Mouse (Mus musculus) ovary, postnatal 36 days (tissue): ENCODE measurements around the gene Mdc1.

Source experiments
- DNase-seq: peaks from one replicate; pipeline ENCODE4 v3.0.0; 2022; ENCODE audit warnings: low spot score, mixed read lengths

Gene Mdc1

DNA sequence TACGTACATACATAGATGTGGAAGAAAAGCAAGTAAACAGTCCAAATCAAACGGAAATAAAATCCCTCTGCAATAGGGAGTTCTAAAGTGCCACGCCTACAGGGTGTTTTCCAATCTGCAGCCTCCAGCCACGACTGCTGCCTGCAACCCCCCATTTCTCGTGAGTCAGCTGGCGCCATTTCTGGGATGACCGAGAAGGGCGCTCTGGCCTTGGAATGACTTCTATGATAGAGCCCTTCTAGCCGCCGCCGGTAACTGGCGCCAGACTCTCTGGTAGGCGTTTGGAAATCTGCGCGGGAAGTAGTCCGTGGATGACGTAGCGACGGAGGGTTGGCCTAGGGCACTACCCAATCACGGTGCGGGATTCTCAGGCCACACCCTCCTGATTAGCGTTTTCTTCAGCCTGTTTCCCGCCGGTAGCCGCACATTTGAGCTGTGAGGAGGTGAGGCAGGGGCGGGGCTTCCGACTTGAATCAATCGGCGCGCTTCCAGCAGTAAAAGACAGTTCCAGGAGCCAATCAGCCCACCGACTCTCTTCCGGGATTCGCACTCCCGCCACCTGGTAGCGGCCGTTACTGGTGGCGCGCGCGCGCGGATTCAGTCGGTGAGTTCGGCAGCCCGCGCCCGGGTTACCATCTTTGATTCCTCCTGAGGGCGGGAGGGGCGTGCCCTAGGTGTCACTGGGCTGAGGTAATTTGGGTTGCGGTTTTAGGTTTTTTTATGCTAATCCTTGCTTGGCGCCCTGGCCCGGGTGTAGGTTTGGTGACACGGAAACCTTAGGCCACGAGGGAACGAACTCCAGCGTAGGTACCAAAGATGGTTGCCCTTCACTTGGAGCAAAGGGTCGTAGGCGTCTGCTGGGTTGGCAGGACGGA lies at the start of gene Mdc1:
TSS of gene Mdc1 (plus strand) at position 440 of the 875 bp plus-strand sequence.
- DNase-seq: peak; percentile 98

DNA sequence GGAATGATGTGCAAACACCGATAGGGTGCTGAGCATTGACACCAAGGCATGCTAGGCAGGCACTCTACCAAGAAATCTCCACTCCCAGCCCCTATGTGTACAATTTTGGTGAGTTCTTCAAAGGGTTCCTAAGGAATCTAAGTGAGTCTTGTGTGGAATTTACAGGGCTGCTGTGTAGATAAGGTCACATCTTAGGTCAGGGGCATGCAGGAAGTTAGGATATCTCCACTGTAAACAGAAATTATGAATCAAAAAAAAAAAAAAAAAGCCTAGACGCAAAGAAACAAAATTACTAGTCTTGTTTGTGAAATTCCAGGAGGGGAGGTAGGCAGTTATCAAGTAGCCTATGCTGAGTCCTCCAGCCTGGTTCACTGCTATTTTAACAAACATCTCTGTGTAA lies 48.5 kb upstream of the Mdc1 start:
- DNase-seq: no peak

DNA sequence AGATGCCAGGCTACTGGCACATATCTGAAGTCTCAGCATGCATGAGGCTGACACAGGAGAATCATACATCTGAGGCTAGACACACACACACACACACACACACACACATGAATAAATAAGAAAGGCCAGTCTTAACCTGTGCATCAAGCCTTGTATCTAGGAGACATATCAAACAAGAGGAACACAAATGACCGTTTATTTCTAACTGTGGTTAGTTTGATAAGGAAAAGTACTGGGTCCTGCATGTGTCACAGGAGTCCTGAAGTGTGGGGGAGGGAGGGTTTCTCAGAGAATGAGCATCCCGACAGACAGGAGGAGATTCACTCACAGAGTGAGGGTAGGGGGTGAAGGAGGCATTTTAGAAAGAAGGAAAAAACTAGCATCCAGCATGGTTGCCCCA lies 46.2 kb upstream of the Mdc1 start:
- no peak for DNase-seq

DNA sequence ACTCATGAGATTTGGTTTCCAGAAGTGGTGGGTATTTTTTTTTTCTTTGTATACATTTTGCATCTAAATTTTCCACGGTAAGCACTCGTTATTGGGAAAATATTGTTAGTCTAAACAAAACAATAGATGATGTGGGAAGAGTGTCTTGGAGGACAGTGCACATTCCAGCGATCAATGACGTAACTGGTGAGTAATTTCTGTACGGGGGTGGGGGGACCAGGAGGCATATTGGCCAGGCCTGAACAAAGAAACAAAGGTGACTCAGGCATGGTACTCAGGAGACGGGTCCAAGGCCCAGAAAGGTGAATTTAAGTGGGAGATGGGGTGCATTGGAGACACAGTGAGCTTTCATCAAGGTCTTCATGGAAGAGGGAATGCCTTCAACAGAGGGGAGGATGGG lies 45.7 kb upstream of the Mdc1 start:
- no peak for DNase-seq

DNA sequence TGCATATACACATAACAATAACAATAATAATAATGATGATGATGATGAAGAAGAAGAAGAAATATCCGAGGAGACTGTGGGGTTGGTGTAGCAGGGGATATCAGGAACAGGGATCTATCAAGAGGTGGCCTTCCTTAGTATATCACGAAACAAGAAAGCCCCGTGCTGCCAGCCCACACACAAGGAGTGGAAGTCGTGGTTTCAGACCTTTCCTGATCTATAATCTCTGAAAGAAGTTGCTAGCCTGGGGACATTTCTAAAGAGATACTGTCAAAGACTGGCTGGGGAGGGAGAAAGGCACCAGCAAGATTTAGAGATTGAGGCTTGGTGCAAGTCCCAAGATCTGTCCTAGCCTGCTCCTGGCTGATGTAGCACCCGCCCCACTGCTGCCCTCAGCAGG lies 44.5 kb upstream of the Mdc1 start:
- no peak for DNase-seq

DNA sequence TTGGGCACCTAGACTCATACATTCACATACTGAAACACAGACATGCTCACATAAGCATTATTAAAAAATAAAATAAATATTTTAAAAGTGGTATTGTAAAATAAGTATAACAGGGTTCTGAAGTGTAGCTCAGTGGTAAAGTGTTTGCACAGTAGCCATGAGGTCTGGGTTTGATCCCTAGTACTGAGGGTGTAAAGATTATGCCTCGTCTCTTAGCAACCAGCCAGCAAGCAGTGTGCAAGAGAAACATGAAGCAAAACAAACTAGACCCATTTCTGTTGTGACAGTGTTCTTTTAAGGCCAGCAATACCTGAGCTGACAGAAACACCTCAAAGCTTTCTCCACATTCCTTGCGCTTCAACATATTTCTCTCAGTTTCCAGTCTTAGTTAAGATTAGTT lies 40.4 kb upstream of the Mdc1 start:
- DNase-seq: no peak

DNA sequence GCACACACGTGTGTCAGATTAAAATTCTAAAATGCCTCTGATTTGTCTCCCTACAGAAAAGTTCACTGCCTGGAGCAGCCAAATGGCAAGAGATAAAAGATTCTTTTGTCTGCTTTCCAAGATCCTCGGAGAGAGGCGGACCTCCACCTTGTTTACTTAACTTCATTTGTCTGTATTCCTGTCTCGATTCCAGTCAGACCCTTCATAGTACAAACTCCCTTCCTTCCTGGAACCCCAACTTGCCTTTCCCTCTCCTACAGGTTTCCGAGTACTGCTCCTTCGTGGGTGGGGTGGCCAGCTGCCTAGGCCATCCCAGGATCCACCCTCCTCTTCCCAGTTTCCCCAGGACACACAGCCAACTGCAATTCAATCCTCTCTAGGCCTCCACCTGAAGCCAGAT lies 38.3 kb upstream of the Mdc1 start:
- no peak for DNase-seq

DNA sequence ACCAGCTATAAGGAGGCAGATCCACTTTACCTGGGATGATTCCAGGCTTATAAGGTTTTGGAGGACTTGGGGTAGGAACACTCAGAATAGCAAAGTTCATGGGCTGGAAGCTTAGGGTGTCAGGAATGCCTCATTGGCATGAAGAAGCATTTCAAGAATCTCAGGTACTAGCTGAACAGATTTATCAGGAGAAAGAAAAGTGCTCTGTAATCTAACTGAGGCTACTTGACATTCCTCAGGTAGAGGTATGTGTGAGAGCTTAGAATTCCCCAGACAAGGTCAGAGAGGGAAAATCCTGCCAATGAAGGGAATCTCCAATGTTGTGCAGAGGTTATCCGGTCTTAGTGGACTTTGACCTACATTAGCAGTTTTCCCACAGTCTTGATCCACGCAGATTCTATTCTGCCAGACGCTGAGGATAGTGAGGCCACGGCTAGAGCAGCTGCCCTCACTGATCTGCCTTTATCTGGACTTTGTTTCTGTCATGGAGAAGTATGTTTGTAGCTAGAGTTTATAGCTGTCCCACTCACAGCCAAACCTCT lies 37.4 kb upstream of the Mdc1 start:
- DNase-seq: no peak

DNA sequence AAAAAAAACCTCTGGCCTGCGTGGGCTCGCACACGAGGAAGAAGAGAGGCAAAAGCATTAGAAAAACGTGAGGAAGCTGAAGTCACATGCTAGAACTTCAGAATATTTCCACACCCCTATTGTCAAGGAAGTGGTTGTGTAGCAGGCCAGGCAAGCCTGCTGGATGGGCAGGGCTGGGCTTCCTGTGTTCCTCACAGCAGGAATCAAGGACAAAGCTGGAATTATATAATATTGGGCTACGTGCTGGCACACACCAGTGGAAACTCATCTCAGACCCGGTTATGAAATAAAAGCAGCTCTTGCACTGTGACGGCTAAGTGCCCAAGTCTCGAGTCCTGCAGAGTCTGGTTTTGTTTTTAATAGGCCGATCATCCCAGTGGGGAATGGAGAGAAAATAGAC lies 33.2 kb upstream of the Mdc1 start:
- DNase-seq: no peak

DNA sequence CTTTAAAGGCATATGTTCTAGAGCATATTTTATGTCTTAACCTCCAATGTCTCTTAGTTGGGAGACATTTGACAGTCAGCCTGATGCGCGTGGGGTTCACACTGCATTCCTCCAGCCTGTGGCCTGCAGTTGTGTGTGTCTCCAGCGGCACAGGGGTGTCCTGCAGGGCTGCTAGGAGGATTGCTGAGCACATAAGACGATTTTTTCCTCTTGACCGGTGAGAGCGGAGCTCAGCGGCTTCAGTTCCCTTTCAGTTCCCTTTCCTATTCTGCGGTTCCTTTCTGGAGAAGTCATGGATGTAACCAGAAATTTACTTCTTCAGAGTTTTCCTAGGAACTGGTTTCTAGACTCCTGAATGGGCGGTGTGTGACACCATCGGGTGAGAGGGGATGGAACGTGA lies 31.9 kb upstream of the Mdc1 start:
- DNase-seq: no peak

DNA sequence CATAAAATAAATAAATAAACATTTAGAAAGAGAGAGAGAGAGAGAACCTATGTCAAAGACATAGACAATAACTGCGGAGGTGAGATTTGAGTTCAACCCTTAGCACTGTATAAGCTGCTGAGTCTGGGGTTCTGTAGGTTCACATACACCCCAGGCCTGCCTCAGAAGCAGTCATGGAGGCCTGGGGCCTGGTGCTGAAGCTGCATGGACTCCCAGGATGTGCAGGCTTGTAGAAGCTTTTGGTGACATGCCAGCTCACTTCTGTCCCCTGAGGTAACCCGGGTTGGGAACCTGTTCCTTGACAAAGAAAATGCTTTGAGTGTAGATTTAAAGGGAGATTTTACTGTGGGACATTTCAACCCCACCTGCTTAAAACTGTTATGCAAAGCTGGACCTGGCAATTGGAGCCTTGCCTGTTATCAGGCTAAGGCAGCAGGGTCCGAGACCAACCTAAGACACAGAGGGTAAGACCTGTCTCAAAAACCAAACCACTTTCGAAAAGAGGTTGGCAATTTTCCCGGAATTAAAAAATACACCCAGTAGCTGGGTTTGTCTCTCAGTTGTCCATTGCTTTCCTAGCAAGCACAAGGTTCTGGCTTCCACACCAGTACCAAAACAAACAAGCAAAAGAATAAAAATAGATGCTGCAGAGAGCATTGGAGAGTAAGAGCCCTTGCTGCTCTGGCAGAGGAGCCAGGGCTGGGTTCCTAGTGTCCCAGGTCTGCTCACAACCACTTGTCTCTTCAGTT lies 30.2 kb upstream of the Mdc1 start:
- no peak for DNase-seq

DNA sequence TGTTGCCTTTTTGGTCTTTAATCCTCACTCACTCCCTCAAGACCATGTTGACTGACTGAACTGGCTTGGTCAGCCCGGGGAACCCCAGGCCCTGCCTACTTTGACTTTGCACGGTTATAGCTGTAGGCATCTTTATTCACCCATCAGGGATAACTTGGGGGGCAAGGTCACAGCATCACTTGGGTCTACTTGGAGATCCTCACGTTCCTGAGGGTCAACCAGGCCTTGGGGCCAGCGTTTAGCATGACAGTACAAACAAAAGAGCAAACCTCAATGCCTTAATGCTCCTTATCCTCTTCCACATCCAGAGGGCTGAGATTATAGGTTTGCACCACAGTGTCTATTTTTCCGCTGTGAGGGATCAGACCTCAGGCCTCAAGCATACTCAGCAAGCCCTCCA lies 29.0 kb upstream of the Mdc1 start:
- no peak for DNase-seq

DNA sequence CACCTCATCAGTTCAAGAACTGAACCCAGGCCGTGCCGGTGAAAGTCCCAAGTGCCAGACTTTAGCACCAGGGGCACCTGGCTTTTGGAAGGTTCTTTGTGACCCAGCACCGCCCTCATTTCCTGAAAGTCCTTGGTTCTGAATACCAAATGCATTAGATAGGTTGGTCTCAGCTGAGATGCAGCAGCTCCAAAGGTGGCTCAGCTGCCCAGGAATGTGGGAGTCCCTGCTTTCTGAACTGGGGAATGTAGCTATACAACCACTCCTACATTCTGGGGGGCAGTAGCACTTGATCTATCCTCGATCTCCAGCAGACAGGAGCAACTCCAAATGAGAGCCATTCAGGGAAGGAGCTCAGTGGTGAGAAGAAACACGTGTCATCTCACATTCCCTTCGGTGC lies 28.6 kb upstream of the Mdc1 start:
- no peak for DNase-seq

DNA sequence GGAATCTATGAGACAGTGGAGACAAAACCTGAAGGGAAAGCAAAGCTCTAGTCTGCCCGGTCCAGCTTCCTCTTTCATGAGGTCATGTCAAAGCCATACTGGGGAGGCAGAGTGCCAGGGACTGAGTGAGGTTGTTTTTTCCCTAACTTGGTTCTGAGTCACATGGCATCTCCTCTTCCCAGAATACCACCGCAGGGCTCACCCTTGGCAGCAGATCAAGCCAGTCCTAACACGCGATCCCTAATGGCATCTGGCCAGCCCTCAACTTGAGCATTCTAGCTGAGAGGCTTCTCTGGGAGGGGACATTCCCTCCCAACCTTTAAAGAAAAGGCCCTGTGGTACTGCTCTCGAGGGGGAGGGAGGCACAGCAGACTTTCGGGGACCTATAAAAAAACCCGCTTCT lies 28.1 kb upstream of the Mdc1 start:
- peak; percentile 85 for DNase-seq

DNA sequence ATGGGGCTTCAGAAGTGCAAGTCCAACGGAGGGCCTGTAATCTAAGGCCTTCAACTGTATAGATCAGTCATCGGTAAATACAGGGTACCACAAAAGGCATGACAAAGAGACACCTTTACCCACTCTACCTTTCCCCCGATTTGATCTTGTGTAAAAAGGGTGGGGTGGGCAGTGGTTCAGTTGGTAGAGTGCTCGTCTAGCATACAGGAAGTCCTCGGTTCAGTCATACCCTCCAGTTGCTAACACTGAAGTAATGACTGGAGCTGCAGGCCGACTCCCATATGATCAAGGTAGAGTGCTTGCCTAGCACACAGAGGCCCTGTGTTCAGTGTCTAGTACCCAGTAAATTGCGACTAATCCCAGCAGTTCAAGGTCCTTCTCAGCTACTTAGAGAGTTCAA lies 27.7 kb upstream of the Mdc1 start:
- no peak for DNase-seq

DNA sequence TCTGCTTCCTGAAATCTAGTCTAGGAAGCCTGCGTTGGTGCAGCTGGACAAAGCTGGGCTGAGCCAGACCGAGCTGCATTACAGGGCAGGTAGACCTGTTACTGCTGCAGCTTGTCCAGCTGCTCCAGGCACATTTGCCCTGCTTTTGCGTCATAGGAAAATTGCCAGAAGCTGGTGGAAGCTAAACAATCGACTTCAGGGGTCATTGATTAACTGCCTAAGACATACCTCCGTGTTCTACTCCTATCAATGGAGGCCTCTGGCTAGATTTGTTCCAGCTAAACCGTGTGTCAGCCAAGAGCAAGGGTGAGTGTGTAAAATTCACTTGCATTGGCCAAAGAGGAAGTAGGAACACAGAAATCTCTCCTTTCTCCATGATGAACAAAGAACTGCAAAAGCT lies 26.6 kb upstream of the Mdc1 start:
- DNase-seq: no peak

DNA sequence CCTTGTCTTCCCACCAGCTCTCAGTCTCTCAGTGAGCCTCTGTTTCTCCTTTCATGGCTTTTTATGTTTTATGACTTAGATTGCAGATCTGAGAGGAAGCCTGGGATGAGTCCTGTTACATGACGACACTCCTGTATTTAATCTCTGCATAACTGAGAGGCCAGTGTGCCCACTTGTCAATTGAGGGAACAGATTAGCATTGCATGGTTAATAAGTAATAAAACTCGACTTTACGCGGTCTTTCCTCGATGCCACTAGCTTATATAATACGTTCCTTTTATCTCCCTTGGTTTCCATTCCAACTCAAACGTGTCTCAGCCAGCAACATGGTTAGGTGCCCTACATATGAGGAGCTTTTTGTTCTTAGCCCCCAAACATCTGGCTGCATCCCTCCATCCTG lies 25.5 kb upstream of the Mdc1 start:
- no peak for DNase-seq

DNA sequence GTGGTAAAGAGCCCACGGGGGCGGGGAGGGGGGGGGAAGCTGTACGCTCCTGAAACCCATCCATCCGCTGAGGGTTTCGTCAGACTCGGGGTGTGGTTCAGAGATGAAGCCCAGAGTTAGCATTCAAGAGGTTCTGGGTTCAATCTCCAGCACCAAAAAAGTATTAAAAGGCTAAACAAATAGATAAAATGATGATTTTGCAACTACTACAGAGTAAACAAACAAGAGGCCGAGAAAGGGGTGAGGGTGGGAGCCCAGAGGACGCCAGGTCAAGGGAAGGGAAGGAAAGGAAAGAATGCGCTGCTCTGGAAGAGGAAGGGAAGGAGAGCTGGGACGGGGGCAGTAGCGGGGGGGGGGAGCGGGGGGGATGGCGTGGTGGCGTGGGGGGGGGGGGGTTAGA lies 24.6 kb upstream of the Mdc1 start:
- no peak for DNase-seq

DNA sequence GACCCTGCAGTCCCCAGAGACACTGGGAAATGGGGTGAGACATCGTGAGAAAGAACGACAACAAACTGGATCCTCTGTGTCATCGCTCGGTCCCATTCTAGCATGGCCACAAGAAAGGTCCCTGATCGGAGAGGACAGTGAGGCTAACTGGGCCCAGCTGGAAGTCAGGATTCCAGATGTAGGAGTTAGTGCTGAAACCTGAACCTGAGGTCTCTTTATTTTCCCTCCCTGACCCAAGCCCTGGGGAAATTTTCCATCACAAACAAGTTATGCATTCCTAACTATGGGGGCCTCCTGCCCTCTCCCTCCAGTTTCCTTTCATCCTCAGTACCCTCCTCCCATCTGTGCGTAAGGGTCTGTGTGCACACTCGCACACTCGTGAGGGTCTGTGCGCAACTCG lies 24.1 kb upstream of the Mdc1 start:
- no peak for DNase-seq

DNA sequence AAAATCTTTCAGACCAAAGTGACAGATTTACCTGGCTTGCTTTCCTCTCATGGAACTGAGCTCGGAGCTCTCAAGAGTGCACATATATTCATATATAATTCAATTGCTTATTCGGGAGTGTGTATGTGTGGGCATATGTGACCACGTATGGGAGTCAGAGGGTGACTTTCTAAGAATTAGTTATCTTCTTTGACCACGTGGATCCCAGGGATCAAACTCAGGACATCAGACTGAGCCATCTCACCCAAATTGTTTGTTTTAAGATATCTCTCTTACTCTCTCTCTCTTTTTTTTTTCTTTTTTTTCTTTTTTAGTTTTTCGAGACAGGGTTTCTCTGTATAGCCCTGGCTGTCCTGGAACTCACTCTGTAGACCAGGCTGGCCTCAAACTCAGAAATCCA lies 21.2 kb upstream of the Mdc1 start:
- DNase-seq: no peak

DNA sequence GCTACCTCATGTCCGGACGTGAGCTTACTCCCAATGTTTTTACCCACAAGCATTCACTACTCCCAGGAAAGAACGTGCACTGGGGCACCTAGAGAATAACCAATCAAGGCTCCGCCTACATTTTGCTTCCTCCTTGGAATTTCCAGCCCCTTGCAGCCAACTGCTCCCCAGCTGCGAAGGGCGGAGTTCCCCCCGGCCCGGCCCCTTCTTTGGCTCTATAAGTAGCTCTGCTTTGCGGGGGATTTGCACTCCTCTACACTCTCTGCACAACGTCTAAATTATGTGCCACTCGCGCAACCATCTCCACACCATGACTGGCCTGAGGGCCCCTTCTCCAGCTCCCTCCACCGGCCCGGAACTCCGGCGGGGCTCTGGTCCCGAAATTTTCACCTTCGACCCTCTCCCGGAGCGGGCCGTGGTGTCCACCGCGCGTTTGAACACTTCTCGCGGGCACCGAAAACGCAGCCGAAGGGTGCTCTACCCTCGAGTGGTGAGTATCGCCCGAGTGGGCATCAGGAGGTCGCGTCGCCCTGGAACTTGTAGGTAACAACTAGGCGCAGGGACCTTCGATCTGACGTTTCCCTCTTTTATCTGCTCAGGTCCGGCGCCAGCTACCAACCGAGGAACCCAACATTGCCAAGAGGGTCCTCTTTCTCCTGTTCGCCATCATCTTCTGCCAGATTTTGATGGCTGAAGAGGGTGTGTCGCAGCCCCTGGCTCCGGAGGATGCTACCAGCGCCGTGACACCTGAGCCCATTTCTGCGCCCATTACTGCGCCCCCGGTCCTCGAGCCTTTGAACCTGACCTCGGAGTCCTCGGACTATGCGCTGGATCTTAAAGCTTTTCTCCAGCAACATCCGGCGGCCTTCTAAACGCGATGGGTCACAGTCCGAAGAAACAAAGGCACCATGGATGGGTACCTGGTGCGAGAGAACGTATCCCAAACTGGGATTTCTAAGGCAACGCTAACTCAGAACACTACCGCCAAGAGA lies 19.6 kb upstream of the Mdc1 start, which contains the start of gene Ier3:
TSS of gene Ier3 (plus strand) at position 246 of the 992 bp plus-strand sequence.
- DNase-seq: peak; percentile 88

DNA sequence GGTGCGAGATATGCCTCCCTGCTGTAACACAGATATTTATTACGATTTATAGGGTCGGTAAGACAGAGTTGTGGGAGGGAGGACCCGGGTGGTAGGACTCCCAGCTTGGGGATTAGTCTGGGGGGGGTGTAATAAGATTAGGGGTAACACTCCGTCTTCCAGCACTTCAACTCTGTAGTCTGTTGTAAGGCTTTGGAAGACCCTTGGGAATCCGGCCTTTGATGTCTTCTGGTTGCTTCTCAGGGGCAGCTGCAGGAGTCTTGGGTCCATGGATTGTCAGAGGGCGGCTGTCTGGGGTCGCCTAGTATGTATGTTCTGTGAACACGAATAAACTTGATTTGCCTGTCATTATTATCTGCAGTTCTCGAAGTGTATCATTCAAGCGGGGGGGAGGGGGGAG lies 18.8 kb upstream of the Mdc1 start:
- no peak for DNase-seq
